Comparison of ENCODE assay signal across 12 mouse cellular contexts in the genomic region with DNA sequence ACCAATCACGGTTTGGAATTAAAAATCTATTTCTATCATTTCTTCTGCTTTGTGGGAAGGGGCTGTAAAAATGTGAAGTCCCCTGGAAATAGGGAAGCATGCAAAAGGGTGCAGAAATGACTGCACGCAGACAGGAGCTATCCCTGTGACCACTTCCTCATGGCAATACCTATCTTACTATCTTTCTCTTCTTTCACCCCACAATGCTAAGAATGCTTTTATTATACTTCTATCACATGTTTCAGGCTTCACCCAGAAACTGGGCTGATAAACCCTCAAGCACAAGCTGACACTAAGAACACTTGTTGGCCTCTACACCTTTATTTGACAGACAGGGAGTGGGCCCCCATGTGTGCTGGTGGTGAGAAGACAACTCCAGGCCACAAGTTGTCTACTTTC.
DNase-seq lines count a peak whose midpoint lies in the region; ATAC-seq and TF ChIP-seq lines count a peak whose summit lies in the region.
"Had no signal": no experiment of that assay in that cellular context is flagged by ENCODE, and none has a peak within 500 bp of the region (broad histone marks: within the 10 kb centered on the region; RNA-seq: fewer than 3 reads in every experiment).

No protein-coding gene starts in this region.

- ATAC-seq in heart, embryonic 12.5 days (ENCODE audit: insufficient number of reproducible peaks, low FRiP score), result no peak
- ATAC-seq in midbrain, postnatal 0 days (ENCODE audit: low FRiP score), result no peak
- no peak for ATAC-seq in midbrain, embryonic 11.5 days (ENCODE audit: low FRiP score)
- ATAC-seq in stomach, embryonic 16.5 days (ENCODE audit: insufficient read depth, low FRiP score), result no peak

- H3K9me3 ChIP-seq in heart, embryonic 12.5 days (replicated peaks), result no peaks in the 10 kb centered on the region
- no peaks in the 10 kb centered on the region for H3K9me3 ChIP-seq in midbrain, postnatal 0 days (ENCODE audit: low read length)
- H3K9me3 ChIP-seq in midbrain, embryonic 11.5 days (ENCODE audit: control insufficient read depth, low read length), result no peaks in the 10 kb centered on the region
- H3K9me3 ChIP-seq in stomach, embryonic 16.5 days (replicated peaks; ENCODE audit: control insufficient read depth, low read length), result no peaks in the 10 kb centered on the region

- H3K36me3 ChIP-seq in heart, embryonic 12.5 days, result no peaks in the 10 kb centered on the region
- H3K36me3 ChIP-seq in midbrain, postnatal 0 days (ENCODE audit: insufficient read depth, low read length), result no peaks in the 10 kb centered on the region
- H3K36me3 ChIP-seq in midbrain, embryonic 11.5 days (ENCODE audit: control insufficient read depth, insufficient read depth, low read length), result no peaks in the 10 kb centered on the region
- H3K36me3 ChIP-seq in stomach, embryonic 16.5 days (ENCODE audit: control insufficient read depth, insufficient read depth, low read length), result no peaks in the 10 kb centered on the region

- intact Hi-C loops in heart, postnatal 25 days (cut with DNase I), result no loop called here

- H3K9ac ChIP-seq in heart, embryonic 12.5 days, result no peak overlapping the region
- no peak overlapping the region for H3K9ac ChIP-seq in midbrain, postnatal 0 days (replicated peaks; ENCODE audit: low read length, poor library complexity, severe bottlenecking)
- H3K9ac ChIP-seq in midbrain, embryonic 11.5 days (ENCODE audit: low read length), result no peak overlapping the region
- no peak overlapping the region for H3K9ac ChIP-seq in stomach, embryonic 16.5 days (ENCODE audit: low read length)

- no peak for DNase-seq in heart, postnatal 25 days (ENCODE audit: low spot score)
- DNase-seq in midbrain, postnatal 0 days (ENCODE audit: low spot score), result no peak
- no peak for DNase-seq in midbrain, embryonic 11.5 days (ENCODE audit: low spot score, missing footprints)
- DNase-seq in induced T-regulatory cell, adult 2 months (ENCODE audit: low read depth), result peak; percentile 33
- no peak for DNase-seq in testis, postnatal 10 days (ENCODE audit: low spot score)
- DNase-seq in layer of hippocampus, adult 9-11 months, result no peak
- DNase-seq: cerebellum, postnatal 25 days; kidney, adult 11 months; lung, postnatal 14 days had no signal

- no peak overlapping the region for H3K4me3 ChIP-seq in heart, embryonic 12.5 days
- no peak overlapping the region for H3K4me3 ChIP-seq in midbrain, postnatal 0 days (ENCODE audit: low read depth, low read length)
- no peak overlapping the region for H3K4me3 ChIP-seq in midbrain, embryonic 11.5 days (ENCODE audit: low read depth, low read length)
- H3K4me3 ChIP-seq in stomach, embryonic 16.5 days (replicated peaks; ENCODE audit: low read length), result no peak overlapping the region
- H3K4me3 ChIP-seq: erythroblast, embryonic 14.5 days had no signal

- WGBS in heart, embryonic 12.5 days, result 55% methylated on average over 2 of the region's 2 CpGs
- WGBS in midbrain, postnatal 0 days, result 83% methylated on average over 2 of the region's 2 CpGs
- WGBS in midbrain, embryonic 11.5 days, result 94% methylated on average over 2 of the region's 2 CpGs
- 69% methylated on average over 2 of the region's 2 CpGs for WGBS in stomach, embryonic 16.5 days

- H3K4me2 ChIP-seq in heart, embryonic 12.5 days, result no peak overlapping the region
- no peak overlapping the region for H3K4me2 ChIP-seq in midbrain, postnatal 0 days (ENCODE audit: low read depth, low read length, poor library complexity, severe bottlenecking)
- H3K4me2 ChIP-seq in midbrain, embryonic 11.5 days, result no peak overlapping the region
- H3K4me2 ChIP-seq in stomach, embryonic 16.5 days (ENCODE audit: low read depth, low read length), result no peak overlapping the region

- H3K27me3 ChIP-seq in heart, embryonic 12.5 days (replicated peaks), result no peaks in the 10 kb centered on the region
- no peaks in the 10 kb centered on the region for H3K27me3 ChIP-seq in midbrain, postnatal 0 days (ENCODE audit: insufficient read depth, low read length)
- H3K27me3 ChIP-seq in midbrain, embryonic 11.5 days (ENCODE audit: control insufficient read depth, insufficient read depth, low read length), result no peaks in the 10 kb centered on the region
- H3K27me3 ChIP-seq in stomach, embryonic 16.5 days (ENCODE audit: control insufficient read depth, insufficient read depth, low read length), result no peaks in the 10 kb centered on the region

- peak overlapping the region; percentile 25; the same call in 1 of the 2 replicates for H3K27ac ChIP-seq in heart, embryonic 12.5 days (ENCODE audit: poor library complexity, severe bottlenecking)
- peak overlapping the region; percentile 49 for H3K27ac ChIP-seq in midbrain, postnatal 0 days (ENCODE audit: low read depth, low read length)
- no peak overlapping the region for H3K27ac ChIP-seq in midbrain, embryonic 11.5 days (ENCODE audit: low read depth, low read length)
- peak overlapping the region; percentile 25 for H3K27ac ChIP-seq in stomach, embryonic 16.5 days (ENCODE audit: low read length)

- peaks cover 52% of the 10 kb centered on the region for H3K4me1 ChIP-seq in heart, embryonic 12.5 days (replicated peaks)
- H3K4me1 ChIP-seq in midbrain, postnatal 0 days (ENCODE audit: insufficient read depth, low read length), result peaks cover 4% of the 10 kb centered on the region; the same call in 1 of the 2 replicates
- peaks cover 3% of the 10 kb centered on the region for H3K4me1 ChIP-seq in midbrain, embryonic 11.5 days (ENCODE audit: control insufficient read depth, insufficient read depth, low read length)
- H3K4me1 ChIP-seq in stomach, embryonic 16.5 days (ENCODE audit: control insufficient read depth, insufficient read depth, low read length), result peaks cover 27% of the 10 kb centered on the region

- no peak for TF ChIP-seq CTCF in midbrain, postnatal 0 days (IDR thresholded peaks at IDR 0.05)
